Mouse (Mus musculus) ovary, postnatal 10 days (tissue): ENCODE measurements around the gene Zfp644.

Source experiments
- DNase-seq: peaks from one replicate; pipeline ENCODE4 v3.0.0; 2022; ENCODE audit warnings: low spot score

Zfp644 gene

DNA sequence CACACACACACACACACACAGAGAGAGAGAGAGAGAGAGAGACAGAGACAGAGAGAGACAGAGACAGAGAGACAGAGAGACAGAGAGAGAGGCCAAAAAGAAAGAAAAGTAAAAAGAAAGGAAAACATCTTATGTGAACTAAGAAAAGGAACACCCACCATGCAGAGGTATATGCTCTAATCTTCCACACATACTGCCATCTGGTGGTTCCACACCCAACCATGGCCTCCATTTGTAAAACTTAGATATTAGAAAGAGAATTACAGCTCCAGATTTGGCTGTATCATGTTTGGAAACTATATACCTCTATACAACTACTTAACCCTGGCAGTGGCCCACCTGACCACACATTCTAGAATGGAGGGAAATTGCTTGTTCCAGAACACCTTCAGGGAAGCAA, 102.7 kb downstream of the Zfp644 start:
- no peak for DNase-seq

- no peak for DNase-seq
Observed at GRCm38 (mm10) chr5:106590686-106591085, 106.4 kb downstream of the Zfp644 start.

GRCm38 (mm10) chr5:106589670-106590069, 107.4 kb downstream of the Zfp644 start:
- no peak for DNase-seq

DNA sequence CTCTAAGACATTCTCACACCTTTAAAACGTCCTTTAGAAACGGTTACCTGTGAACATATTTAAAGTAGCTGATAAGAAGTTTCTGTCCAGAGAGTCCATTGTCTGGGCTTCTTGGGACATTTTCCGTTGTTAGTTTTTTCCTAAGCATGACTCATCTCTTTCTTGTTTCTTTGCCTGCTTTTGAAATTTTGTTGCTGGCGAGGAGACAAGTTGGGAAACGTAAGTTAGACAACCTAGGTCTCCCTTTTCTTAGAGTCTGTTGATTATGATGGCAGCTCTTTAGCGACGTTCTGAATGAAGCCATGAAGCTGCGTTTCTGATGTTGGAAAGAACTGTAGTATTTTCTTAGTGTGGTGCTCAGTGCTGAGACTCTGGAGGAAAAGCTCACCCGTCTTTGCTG, 108.1 kb downstream of the Zfp644 start:
- no peak for DNase-seq

GRCm38 (mm10) chr5:106580943-106581342, 116.1 kb downstream of the Zfp644 start:
- DNase-seq, result no peak

- DNase-seq, result no peak
Observed at GRCm38 (mm10) chr5:106577237-106577888, 119.7 kb downstream of the Zfp644 start.

- no peak for DNase-seq
Observed at GRCm38 (mm10) chr5:106575098-106575497, 122.0 kb downstream of the Zfp644 start.

GRCm38 (mm10) chr5:106574560-106574946, 122.5 kb downstream of the Zfp644 start:
- peak; percentile 53 for DNase-seq

DNA sequence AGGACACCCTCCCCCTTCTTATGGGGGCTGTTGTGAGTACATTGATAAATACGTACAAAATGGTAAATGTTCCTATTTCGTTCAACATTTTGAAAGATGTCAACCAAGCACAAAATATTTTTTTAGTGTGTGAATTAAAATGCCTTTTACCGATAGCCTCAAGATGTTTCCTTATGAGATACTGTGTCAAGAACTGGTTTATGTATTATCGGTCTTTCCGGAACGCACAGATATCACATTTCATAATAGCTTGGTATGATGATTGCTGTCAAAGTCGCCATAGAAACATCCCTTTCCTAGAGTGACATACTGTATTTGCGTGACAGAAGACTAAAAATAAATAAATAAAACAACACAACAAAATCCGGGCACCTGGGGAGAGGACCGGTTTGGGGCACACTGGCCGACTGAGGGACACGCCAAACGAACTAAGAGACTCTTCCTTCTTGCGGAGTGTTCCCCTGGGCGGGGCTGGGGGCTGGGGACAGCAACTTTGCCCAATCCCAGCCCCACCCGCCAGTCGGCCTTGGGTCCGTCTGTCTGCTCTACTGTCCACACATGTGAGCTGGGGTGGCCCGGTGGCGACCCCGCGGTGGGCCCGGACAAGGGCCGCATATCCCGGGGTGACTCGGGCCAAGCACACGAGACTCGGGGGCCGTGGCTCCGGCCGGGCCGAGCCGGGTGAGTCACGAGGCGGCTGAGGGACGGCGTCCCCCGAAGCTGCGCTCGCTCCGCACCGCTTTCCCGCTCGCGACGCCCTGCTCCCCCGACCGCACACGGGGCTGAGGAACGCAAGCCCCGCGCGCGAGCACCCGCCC, 123.1 kb downstream of the Zfp644 start:
- DNase-seq, result peak; percentile 5
